Comparison of ENCODE assay signal across 45 mouse cellular contexts in genomic region chr6:48533475-48533874, GRCm38 (mm10). TPM values are rescaled to one million over a fixed set of nuclear protein-coding genes. Genes with fewer than 3 reads are reported as not detected.
"Had no signal": no experiment of that assay in that cellular context is flagged by ENCODE, and none has a peak within 500 bp of the region (broad histone marks: within the 10 kb centered on the region; RNA-seq: fewer than 3 reads in every experiment).

No protein-coding gene starts in this region.

- DNase-seq: left cerebral cortex, postnatal 4 days; liver; liver, embryonic 13.5 days; liver, postnatal 0 days; lung, adult 2 months; lung, embryonic 14.5 days; lung, postnatal 10 days; lung, postnatal 14 days; lung, postnatal 36 days; lung, postnatal 4 days; midbrain, embryonic 14.5 days had no signal

- H3K9ac ChIP-seq: limb, embryonic 12.5 days; limb, embryonic 13.5 days; limb, embryonic 15.5 days; liver, embryonic 12.5 days; liver, embryonic 13.5 days; liver, embryonic 14.5 days; liver, embryonic 15.5 days; liver, postnatal 0 days; lung, embryonic 14.5 days; lung, embryonic 15.5 days; midbrain, embryonic 12.5 days; midbrain, embryonic 13.5 days; midbrain, embryonic 15.5 days; neural tube, embryonic 12.5 days had no signal

- H3K4me1 ChIP-seq: liver, embryonic 13.5 days had no signal

- H3K27ac ChIP-seq: limb, embryonic 10.5 days; limb, embryonic 12.5 days; limb, embryonic 13.5 days; limb, embryonic 15.5 days; liver, embryonic 12.5 days; liver, embryonic 13.5 days; liver, embryonic 14.5 days; liver, embryonic 15.5 days; lung, embryonic 15.5 days; macrophage; midbrain, embryonic 10.5 days; midbrain, embryonic 12.5 days; midbrain, embryonic 13.5 days; midbrain, embryonic 15.5 days; neural tube, embryonic 12.5 days had no signal

- H3K36me3 ChIP-seq: liver, embryonic 12.5 days; liver, embryonic 13.5 days; liver, embryonic 15.5 days; lung, embryonic 15.5 days; midbrain, embryonic 12.5 days had no signal

- H3K9me3 ChIP-seq: limb, embryonic 10.5 days; limb, embryonic 12.5 days; limb, embryonic 13.5 days; limb, embryonic 15.5 days; liver, embryonic 12.5 days; liver, embryonic 13.5 days; liver, embryonic 15.5 days; lung, embryonic 15.5 days; megakaryocyte, embryonic 14.5 days; midbrain, embryonic 10.5 days; midbrain, embryonic 12.5 days; midbrain, embryonic 13.5 days; midbrain, embryonic 15.5 days; neural tube, embryonic 12.5 days had no signal

- H3K4me2 ChIP-seq: limb, embryonic 12.5 days; limb, embryonic 13.5 days; limb, embryonic 15.5 days; liver, embryonic 11.5 days; liver, embryonic 12.5 days; liver, embryonic 13.5 days; liver, embryonic 15.5 days; lung, embryonic 14.5 days; lung, embryonic 15.5 days; midbrain, embryonic 11.5 days; midbrain, embryonic 12.5 days; midbrain, embryonic 13.5 days; midbrain, embryonic 15.5 days; neural tube, embryonic 12.5 days had no signal

- ATAC-seq: liver, embryonic 12.5 days; liver, postnatal 0 days; lung, postnatal 0 days; midbrain, embryonic 13.5 days; midbrain, embryonic 15.5 days; midbrain, embryonic 16.5 days had no signal

- H3K27me3 ChIP-seq: limb, embryonic 12.5 days; limb, embryonic 15.5 days; liver, embryonic 13.5 days; lung, embryonic 15.5 days; midbrain, embryonic 13.5 days; midbrain, embryonic 15.5 days; neural tube, embryonic 12.5 days had no signal

- H3K4me3 ChIP-seq: limb, embryonic 10.5 days; limb, embryonic 12.5 days; limb, embryonic 13.5 days; limb, embryonic 15.5 days; liver, embryonic 12.5 days; liver, embryonic 13.5 days; liver, embryonic 15.5 days; lung, embryonic 15.5 days; megakaryocyte, embryonic 14.5 days; midbrain, embryonic 10.5 days; midbrain, embryonic 12.5 days; midbrain, embryonic 13.5 days; midbrain, embryonic 15.5 days; myocyte; neural tube, embryonic 12.5 days had no signal

RNA-seq across cellular contexts. Expression of gene Atp6v0e2, which starts 3.9 kb away (rescaled TPM):
- total RNA-seq: megakaryocyte progenitor cell, adult 5-6 weeks; megakaryocyte-erythroid progenitor cell, adult 5-6 weeks; monocyte, adult 5-6 weeks had no signal
- polyA plus RNA-seq: macrophage had no signal

RNA-seq across cellular contexts. Expression of gene Rarres2, which starts 39.1 kb away (rescaled TPM):
- total RNA-seq: megakaryocyte progenitor cell, adult 5-6 weeks; monocyte, adult 5-6 weeks had no signal
- polyA plus RNA-seq: macrophage had no signal

RNA-seq across cellular contexts. Expression of gene Gm45021, which starts 55.9 kb away (rescaled TPM):
- total RNA-seq: left cerebral cortex, postnatal 10 days; left cerebral cortex, postnatal 14 days; left cerebral cortex, postnatal 25 days; left cerebral cortex, postnatal 36 days; left cerebral cortex, postnatal 4 days; liver, adult 2 months; megakaryocyte progenitor cell, adult 5-6 weeks; megakaryocyte, adult 5-6 weeks; megakaryocyte-erythroid progenitor cell, adult 5-6 weeks; midbrain, postnatal 0 days; monocyte, adult 5-6 weeks had no signal
- polyA plus RNA-seq: limb, embryonic 10.5 days; limb, embryonic 11.5 days; limb, embryonic 12.5 days; limb, embryonic 13.5 days; limb, embryonic 15.5 days; liver, adult 2 months; liver, embryonic 11.5 days; liver, embryonic 12.5 days; liver, embryonic 13.5 days; liver, embryonic 14.5 days; liver, embryonic 15.5 days; liver, embryonic 16.5 days; liver, postnatal 0 days; lung, adult 2 months; lung, embryonic 14.5 days; lung, embryonic 15.5 days; lung, embryonic 16.5 days; lung, postnatal 0 days; macrophage; midbrain, embryonic 10.5 days; midbrain, embryonic 11.5 days; midbrain, embryonic 12.5 days; midbrain, embryonic 13.5 days; midbrain, embryonic 14.5 days; midbrain, embryonic 15.5 days; midbrain, embryonic 16.5 days; midbrain, postnatal 0 days; myocyte; neural tube, embryonic 11.5 days; neural tube, embryonic 12.5 days had no signal
